Mouse (Mus musculus): ENCODE data around the gene Fhit. TPM values are rescaled to one million over a fixed set of nuclear protein-coding genes. Genes with fewer than 3 reads are reported as not detected.

The Fhit gene
- total RNA-seq, 2 experiments from 2014 or later, result 6.1 to 7.7 TPM

GRCm38 (mm10) chr14:10286027-10286426 lies 875.8 kb downstream of the Fhit start:
- intact Hi-C loops (cut with DNase I), result no loop called here
- no peak for DNase-seq (ENCODE audit: low spot score in 2 of 2)

- DNase-seq (ENCODE audit: low spot score in 2 of 2), result no peak
- intact Hi-C loops (cut with DNase I), result no loop called here
Observed at GRCm38 (mm10) chr14:10228708-10229107, 933.1 kb downstream of the Fhit start.

GRCm38 (mm10) chr14:10221847-10222246 lies 940.0 kb downstream of the Fhit start:
- intact Hi-C loops (cut with DNase I), result no loop called here
- DNase-seq (ENCODE audit: low spot score in 2 of 2), result peak; percentile 12 to 42

- intact Hi-C loops (cut with DNase I), result no loop called here
- DNase-seq (ENCODE audit: low spot score in 2 of 2), result no peak
Observed at GRCm38 (mm10) chr14:10213216-10213615, 948.6 kb downstream of the Fhit start.

- no peak for DNase-seq (ENCODE audit: low spot score in 2 of 2)
- intact Hi-C loops (cut with DNase I), result no loop called here
Observed at GRCm38 (mm10) chr14:10211184-10211583, 950.7 kb downstream of the Fhit start.

GRCm38 (mm10) chr14:10209007-10209406 lies 952.8 kb downstream of the Fhit start:
- DNase-seq (ENCODE audit: low spot score in 2 of 2), result no peak
- intact Hi-C loops (cut with DNase I), result no loop called here

GRCm38 (mm10) chr14:10205699-10206098 lies 956.1 kb downstream of the Fhit start:
- intact Hi-C loops (cut with DNase I), result no loop called here
- no peak for DNase-seq (ENCODE audit: low spot score in 2 of 2)

GRCm38 (mm10) chr14:10205290-10205689 lies 956.5 kb downstream of the Fhit start:
- no peak for DNase-seq (ENCODE audit: low spot score in 2 of 2)
- intact Hi-C loops (cut with DNase I), result no loop called here

- intact Hi-C loops (cut with DNase I), result no loop called here
Observed at GRCm38 (mm10) chr14:10194130-10194529, 967.7 kb downstream of the Fhit start.

GRCm38 (mm10) chr14:10171761-10172160 lies 990.1 kb downstream of the Fhit start:
- intact Hi-C loops (cut with DNase I), result no loop called here
- no peak for DNase-seq (ENCODE audit: low spot score in 2 of 2)

More at GRCm38 (mm10) chr14:10194130-10194529, 967.7 kb downstream of the Fhit start:
- DNase-seq (ENCODE audit: low spot score in 2 of 2), result no peak

- DNase-seq (ENCODE audit: low spot score in 2 of 2), result peak; percentile 13 to 17
- intact Hi-C loops (cut with DNase I), result no loop called here
Observed at GRCm38 (mm10) chr14:10166641-10167429, 995.0 kb downstream of the Fhit start.

- DNase-seq (ENCODE audit: low spot score in 2 of 2), result no peak
- intact Hi-C loops (cut with DNase I), result no loop called here
Observed at GRCm38 (mm10) chr14:10149872-10150271, 1012.0 kb downstream of the Fhit start.

GRCm38 (mm10) chr14:10139311-10139710 lies 1022.5 kb downstream of the Fhit start:
- intact Hi-C loops (cut with DNase I), result no loop called here
- DNase-seq (ENCODE audit: low spot score in 2 of 2), result no peak

GRCm38 (mm10) chr14:10133873-10134272 lies 1028.0 kb downstream of the Fhit start:
- no peak for DNase-seq (ENCODE audit: low spot score in 2 of 2)
- intact Hi-C loops (cut with DNase I), result no loop called here

GRCm38 (mm10) chr14:10129675-10130074 lies 1032.2 kb downstream of the Fhit start:
- intact Hi-C loops (cut with DNase I), result no loop called here
- no peak for DNase-seq (ENCODE audit: low spot score in 2 of 2)

- intact Hi-C loops (cut with DNase I), result no loop called here
- DNase-seq (ENCODE audit: low spot score in 2 of 2), result no peak
Observed at GRCm38 (mm10) chr14:10129088-10129487, 1032.7 kb downstream of the Fhit start.

- no peak for DNase-seq (ENCODE audit: low spot score in 2 of 2)
- intact Hi-C loops (cut with DNase I), result no loop called here
Observed at GRCm38 (mm10) chr14:10126536-10126935, 1035.3 kb downstream of the Fhit start.

- no peak for DNase-seq (ENCODE audit: low spot score in 2 of 2)
- intact Hi-C loops (cut with DNase I), result no loop called here
Observed at GRCm38 (mm10) chr14:10122176-10122575, 1039.7 kb downstream of the Fhit start.

GRCm38 (mm10) chr14:10096236-10096635 lies 1065.6 kb downstream of the Fhit start:
- intact Hi-C loops (cut with DNase I), result no loop called here
- no peak for DNase-seq (ENCODE audit: low spot score in 2 of 2)

GRCm38 (mm10) chr14:10079062-10079461 lies 1082.8 kb downstream of the Fhit start:
- DNase-seq (ENCODE audit: low spot score in 2 of 2), result no peak
- intact Hi-C loops (cut with DNase I), result no loop called here

- DNase-seq (ENCODE audit: low spot score in 2 of 2), result no peak
- intact Hi-C loops (cut with DNase I), result no loop called here
Observed at GRCm38 (mm10) chr14:10049947-10050346, 1111.9 kb downstream of the Fhit start.

All from left cerebral cortex, postnatal 14 days (tissue).